Mouse (Mus musculus) myocyte (in vitro differentiated cells): ENCODE data around the gene Olfr56. TPM values are rescaled to one million over a fixed set of nuclear protein-coding genes. Genes with fewer than 3 reads are reported as not detected.
A peak's percentile ranks its signal among the peaks of the same experiment; 100 is the strongest.
"Not testable (repeated sequence)": the region's sequence is repeated elsewhere in the genome, so short reads cannot be mapped to it uniquely, and the experiment has no call there.

ENCODE experiments used
- H3K27me3 ChIP-seq: one replicate; pipeline ENCODE4 v1.6.1; 2011; ENCODE audit not compliant: control insufficient read depth, insufficient read depth, insufficient read length
- H3K36me3 ChIP-seq: one replicate; pipeline ENCODE4 v1.6.1; 2011; ENCODE audit not compliant: control insufficient read depth, insufficient read depth
- H3K4me2 ChIP-seq: one replicate; pipeline ENCODE4 v1.6.1; 2011; ENCODE audit warnings: low read depth, control low read depth
- H3K4me3 ChIP-seq: one replicate; pipeline ENCODE4 v1.5.1; 2011; ENCODE audit warnings: mild to moderate bottlenecking, control low read depth, moderate library complexity
- H3K79me2 ChIP-seq: one replicate; pipeline ENCODE4 v1.6.1; 2011; ENCODE audit not compliant: control insufficient read depth, insufficient read depth
- H3ac ChIP-seq: one replicate; pipeline ENCODE4 v1.6.1; 2011; ENCODE audit not compliant: control insufficient read depth, insufficient read length
- CEBPB ChIP-seq: IDR thresholded peaks from 2 replicates; pipeline ENCODE4 v1.6.1; 2011; ENCODE audit warnings: mild to moderate bottlenecking, moderate library complexity; ENCODE audit not compliant: poor library complexity, insufficient read depth, severe bottlenecking
- E2F4 ChIP-seq: IDR thresholded peaks from one replicate; pipeline ENCODE4 v1.6.1; 2011; ENCODE audit warnings: mild to moderate bottlenecking, control low read depth, moderate library complexity; ENCODE audit not compliant: insufficient read depth
- MAX ChIP-seq: IDR thresholded peaks from one replicate; pipeline ENCODE4 v1.6.1; 2011; ENCODE audit warnings: low read depth, mild to moderate bottlenecking, control low read depth
- MYOD1 ChIP-seq, 3 experiments: IDR thresholded peaks; one replicate each; pipeline ENCODE4 v1.6.1; 2011; ENCODE audit warnings: control low read depth in 2 of 3, low read depth in 2 of 3, mild to moderate bottlenecking in 2 of 3, moderate library complexity in 1 of 3; ENCODE audit not compliant: insufficient read length in 2 of 3, control insufficient read depth in 1 of 3
- MYOG ChIP-seq, 3 experiments: IDR thresholded peaks; one replicate each; pipeline ENCODE4 v1.6.1; 2011; ENCODE audit warnings: control low read depth in 2 of 3, low read depth in 2 of 3, mild to moderate bottlenecking in 2 of 3; ENCODE audit not compliant: insufficient read length in 2 of 3, control insufficient read depth in 1 of 3, insufficient read depth in 1 of 3
- POLR2A ChIP-seq: IDR thresholded peaks from one replicate; pipeline ENCODE4 v1.6.1; 2011; ENCODE audit warnings: low read depth, mild to moderate bottlenecking, control low read depth, moderate library complexity; ENCODE audit not compliant: insufficient read length
- POLR2AphosphoS2 ChIP-seq: IDR thresholded peaks from one replicate; pipeline ENCODE4 v1.6.1; 2011; ENCODE audit warnings: low read depth, control low read depth; ENCODE audit not compliant: insufficient read length
- REST ChIP-seq: IDR thresholded peaks from one replicate; pipeline ENCODE4 v1.6.1; 2011; ENCODE audit warnings: mild to moderate bottlenecking, control low read depth, moderate library complexity; ENCODE audit not compliant: insufficient read depth, insufficient read length
- SRF ChIP-seq: IDR thresholded peaks from one replicate; pipeline ENCODE4 v1.6.1; 2011; ENCODE audit warnings: low read depth; ENCODE audit not compliant: control insufficient read depth, insufficient read length
- TCF12 ChIP-seq: IDR thresholded peaks from one replicate; pipeline ENCODE4 v1.6.1; 2011; ENCODE audit warnings: mild to moderate bottlenecking, control low read depth; ENCODE audit not compliant: poor library complexity, insufficient read depth, severe bottlenecking
- TCF3 ChIP-seq: IDR thresholded peaks from one replicate; pipeline ENCODE4 v1.6.1; 2011; ENCODE audit warnings: low read depth, control low read depth; ENCODE audit not compliant: insufficient read length
- USF1 ChIP-seq: IDR thresholded peaks from one replicate; pipeline ENCODE4 v1.6.1; 2011; ENCODE audit warnings: low read depth, mild to moderate bottlenecking, control low read depth, moderate library complexity
- polyA plus RNA-seq: library from polyadenylated mRNA; unstranded; fragments of >200 nt; fragmentation: generic; extraction: Trizol; gene quantifications from one replicate; pipeline ENCODE4 v1.2.1, GENCODE M21; 2012; ENCODE audit warnings: missing spikeins

Gene Olfr56
- polyA plus RNA-seq, 1 experiment: 0.05 TPM

- Histone ChIP-seq H3K27me3 (no peaks in the 10 kb centered on the region), H3K79me2 (no peaks in the 10 kb centered on the region), H3K36me3 (no peaks in the 10 kb centered on the region), H3ac (no peak overlapping the region), H3K4me3 (no peak overlapping the region), H3K4me2 (no peak overlapping the region)
- no peak for TF ChIP-seq POLR2AphosphoS2
- no peak for TF ChIP-seq MYOD1 (IDR thresholded peaks at IDR 0.05; ENCODE audit: control insufficient read depth in 1 of 3, insufficient read length in 2 of 3, low read depth in 2 of 3)
- no peak for TF ChIP-seq REST
- no peak for TF ChIP-seq TCF3
- no peak for TF ChIP-seq SRF
- TF ChIP-seq TCF12: no peak
- TF ChIP-seq MAX: no peak
- no peak for TF ChIP-seq MYOG (IDR thresholded peaks at IDR 0.05; ENCODE audit: control insufficient read depth in 1 of 3, insufficient read depth in 1 of 3, insufficient read length in 2 of 3, low read depth in 2 of 3)
- no peak for TF ChIP-seq USF1
- TF ChIP-seq POLR2A: no peak
- TF ChIP-seq E2F4: no peak
Measured at GRCm38 (mm10) chr11:49068358-49068757, 89.7 kb downstream of the Olfr56 start.

GRCm38 (mm10) chr11:49076001-49076757 is 97.5 kb downstream of the Olfr56 start, which contains the start of gene Ifi47:
Gene Ifi47, plus strand, starts transcription at chr11:49076587.
- not testable (repeated sequence) for H3K79me2 ChIP-seq, H3ac ChIP-seq, H3K36me3 ChIP-seq, H3K27me3 ChIP-seq, H3K4me3 ChIP-seq
- peak within 1 kb of the TSS; percentile 61 for H3K4me2 ChIP-seq

- Histone ChIP-seq H3K36me3 (no peaks in the 10 kb centered on the region), H3K79me2 (no peaks in the 10 kb centered on the region), H3K4me2 (peak overlapping the region; percentile 61), H3K27me3 (no peaks in the 10 kb centered on the region), H3ac (no peak overlapping the region), H3K4me3 (no peak overlapping the region)
- TF ChIP-seq POLR2AphosphoS2 (no peak), REST (no peak), TCF12 (no peak), E2F4 (no peak), MYOG (IDR thresholded peaks at IDR 0.05; ENCODE audit: control insufficient read depth in 1 of 3, insufficient read depth in 1 of 3, insufficient read length in 2 of 3, low read depth in 2 of 3) (no peak), SRF (no peak)
Measured at GRCm38 (mm10) chr11:49077012-49077411, 98.3 kb downstream of the Olfr56 start.

- Histone ChIP-seq H3K79me2 (no peaks in the 10 kb centered on the region), H3K27me3 (no peaks in the 10 kb centered on the region), H3K4me2 (no peak overlapping the region), H3ac (no peak overlapping the region), H3K4me3 (no peak overlapping the region), H3K36me3 (no peaks in the 10 kb centered on the region)
- no peak for TF ChIP-seq SRF
- TF ChIP-seq CEBPB: no peak
- TF ChIP-seq MYOD1 (IDR thresholded peaks at IDR 0.05; ENCODE audit: control insufficient read depth in 1 of 3, insufficient read length in 2 of 3, low read depth in 2 of 3): no peak
- TF ChIP-seq MAX: no peak
- no peak for TF ChIP-seq USF1
- TF ChIP-seq POLR2A: no peak
- TF ChIP-seq TCF12: no peak
- TF ChIP-seq TCF3: no peak
- no peak for TF ChIP-seq E2F4
- TF ChIP-seq REST: no peak
- no peak for TF ChIP-seq POLR2AphosphoS2
- TF ChIP-seq MYOG (IDR thresholded peaks at IDR 0.05; ENCODE audit: control insufficient read depth in 1 of 3, insufficient read depth in 1 of 3, insufficient read length in 2 of 3, low read depth in 2 of 3): no peak
Measured at GRCm38 (mm10) chr11:49078719-49079118, 100.0 kb downstream of the Olfr56 start.

GRCm38 (mm10) chr11:49080636-49081035 is 101.9 kb downstream of the Olfr56 start:
- no peaks in the 10 kb centered on the region for H3K79me2 ChIP-seq
- H3K27me3 ChIP-seq: no peaks in the 10 kb centered on the region
- TF ChIP-seq MYOG (IDR thresholded peaks at IDR 0.05; ENCODE audit: control insufficient read depth in 1 of 3, insufficient read depth in 1 of 3, insufficient read length in 2 of 3, low read depth in 2 of 3): no peak
- no peak for TF ChIP-seq E2F4
- TF ChIP-seq POLR2A: no peak
- TF ChIP-seq MYOD1 (IDR thresholded peaks at IDR 0.05; ENCODE audit: control insufficient read depth in 1 of 3, insufficient read length in 2 of 3, low read depth in 2 of 3): no peak
- TF ChIP-seq TCF3: no peak
- no peak for TF ChIP-seq SRF
- no peak for TF ChIP-seq TCF12
- TF ChIP-seq REST: no peak
- H3ac ChIP-seq: no peak overlapping the region
- H3K36me3 ChIP-seq: no peaks in the 10 kb centered on the region
- H3K4me2 ChIP-seq: no peak overlapping the region
- no peak overlapping the region for H3K4me3 ChIP-seq
